Mouse (Mus musculus): Measurements from ENCODE around the gene Naip2.

DNA sequence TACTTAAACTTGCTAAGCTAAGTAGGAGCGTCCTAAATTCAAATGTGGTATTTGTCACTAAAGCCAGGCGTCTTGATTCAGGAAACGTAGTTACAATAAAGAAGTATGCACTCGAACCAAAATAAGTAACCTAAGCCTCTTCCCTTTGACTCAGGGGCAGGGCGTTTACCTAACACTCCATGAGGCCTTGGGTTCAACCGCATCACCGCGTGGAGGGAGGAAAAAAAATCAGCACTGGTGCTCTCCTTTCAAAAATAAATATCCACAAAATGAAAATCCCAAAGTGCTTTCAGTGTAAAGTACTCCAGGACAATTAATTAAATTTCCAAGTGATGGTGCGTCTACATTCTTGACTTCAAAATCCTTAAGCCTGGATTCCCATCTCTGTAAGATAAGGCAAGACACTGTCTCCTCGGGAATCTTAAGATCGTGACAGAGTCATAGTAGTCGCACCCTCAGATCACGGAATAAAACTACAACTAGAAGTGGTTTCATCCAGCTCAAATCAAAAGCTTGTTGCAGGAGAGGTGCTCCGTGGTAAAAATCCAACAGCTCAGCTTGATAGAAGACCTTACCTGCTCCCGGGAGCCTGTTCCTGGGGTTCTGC lies 98.7 kb downstream of the Naip2 start:
- TF ChIP-seq CTCF (IDR thresholded peaks at IDR 0.05; ENCODE audit: borderline replicate concordance, control insufficient read depth, extremely low read depth, insufficient read depth, low read length, poor library complexity): no peak
- no peak for TF ChIP-seq POLR2A (IDR thresholded peaks at IDR 0.05; ENCODE audit: control insufficient read depth, extremely low read depth, insufficient read depth, low read length, poor library complexity)

Measured in thymus, adult 2 months (tissue).